Mouse (Mus musculus) MEL (cell line): ENCODE results near the gene Maml3. TPM values are rescaled to one million over a fixed set of nuclear protein-coding genes. Genes with fewer than 3 reads are reported as not detected.

Source experiments
- DNase-seq: peaks from one replicate; pipeline ENCODE4 v3.0.0; 2011; ENCODE audit warnings: low read depth, low spot score
- H3K27ac ChIP-seq: 2 replicates; pipeline ENCODE4 v1.5.1; 2012; ENCODE audit warnings: low read depth, mild to moderate bottlenecking, control low read depth, low read length, moderate library complexity; ENCODE audit not compliant: control insufficient read depth
- H3K27me3 ChIP-seq, 2 experiments: fragments of 150-350 bp in 1 of 2; sonication (generic) in 1 of 2; 2 replicates each; pipeline ENCODE4 v1.6.1; 2012; ENCODE audit warnings: low read length in 2 of 2, mild to moderate bottlenecking in 2 of 2, improper control_type of control experiment in 1 of 2, moderate library complexity in 1 of 2; ENCODE audit not compliant: insufficient read depth in 2 of 2, control insufficient read depth in 1 of 2
- H3K36me3 ChIP-seq, 2 experiments: 2 replicates each; pipeline ENCODE4 v1.6.1; 2012 to 2014; ENCODE audit warnings: low read length in 2 of 2, improper control_type of control experiment in 1 of 2, inconsistent platforms in 1 of 2, mild to moderate bottlenecking in 1 of 2; ENCODE audit not compliant: insufficient read depth in 2 of 2, control insufficient read depth in 1 of 2
- H3K4me1 ChIP-seq, 2 experiments: fragments of 150-350 bp in 1 of 2; sonication (generic) in 1 of 2; 2 replicates each; pipeline ENCODE4 v1.6.1; 2012; ENCODE audit warnings: low read length in 2 of 2, improper control_type of control experiment in 1 of 2, mild to moderate bottlenecking in 1 of 2; ENCODE audit not compliant: insufficient read depth in 2 of 2, control insufficient read depth in 1 of 2
- H3K4me3 ChIP-seq, 2 experiments: fragments of 150-350 bp in 1 of 2; sonication (generic) in 1 of 2; 2 replicates each; pipeline ENCODE4 v1.5.1; 2012; ENCODE audit warnings: low read depth in 2 of 2, low read length in 2 of 2, mild to moderate bottlenecking in 2 of 2, moderate library complexity in 2 of 2, control low read depth in 1 of 2, improper control_type of control experiment in 1 of 2; ENCODE audit not compliant: control insufficient read depth in 1 of 2, insufficient read depth in 1 of 2
- H3K79me2 ChIP-seq: 2 replicates; pipeline ENCODE4 v1.6.1; 2012; ENCODE audit warnings: mild to moderate bottlenecking, low read length, moderate library complexity; ENCODE audit not compliant: control insufficient read depth, poor library complexity, insufficient read depth
- H3K9ac ChIP-seq: 2 replicates; pipeline ENCODE4 v1.6.1; 2012; ENCODE audit warnings: low read depth, mild to moderate bottlenecking, control low read depth, low read length, moderate library complexity; ENCODE audit not compliant: control insufficient read depth, poor library complexity, severe bottlenecking
- H3K9me3 ChIP-seq: fragments of 150-350 bp; sonication (generic); replicated peaks from 2 replicates; pipeline ENCODE4 v1.6.1; 2012; ENCODE audit warnings: mild to moderate bottlenecking, low read length, improper control_type of control experiment, moderate library complexity; ENCODE audit not compliant: insufficient read depth
- BHLHE40 ChIP-seq: IDR thresholded peaks from 2 replicates; pipeline ENCODE4 v1.6.1; 2012; ENCODE audit warnings: low read depth, mild to moderate bottlenecking, inconsistent platforms, low read length, improper control_type of control experiment, borderline replicate concordance
- CHD2 ChIP-seq: IDR thresholded peaks from 2 replicates; pipeline ENCODE4 v1.6.1; 2011; ENCODE audit warnings: low read length, improper control_type of control experiment
- E2F4 ChIP-seq: IDR thresholded peaks from 2 replicates; pipeline ENCODE4 v1.6.1; 2011; ENCODE audit warnings: low read depth, low read length, improper control_type of control experiment, borderline replicate concordance
- ELF1 ChIP-seq: IDR thresholded peaks from 2 replicates; pipeline ENCODE4 v1.6.1; 2014; ENCODE audit warnings: low read depth, mild to moderate bottlenecking, inconsistent platforms, low read length, improper control_type of control experiment, moderate library complexity
- EP300 ChIP-seq, 2 experiments: IDR thresholded peaks; 2 replicates each; pipeline ENCODE4 v1.6.1; 2011; ENCODE audit warnings: improper control_type of control experiment in 2 of 2, low read length in 2 of 2, low read depth in 1 of 2, mild to moderate bottlenecking in 1 of 2
- GABPA ChIP-seq: IDR thresholded peaks from 2 replicates; pipeline ENCODE4 v1.6.1; 2012; ENCODE audit warnings: low read depth, mild to moderate bottlenecking, inconsistent platforms, low read length, improper control_type of control experiment, moderate library complexity
- GATA1 ChIP-seq: IDR thresholded peaks from 2 replicates; pipeline ENCODE4 v1.6.1; 2011; ENCODE audit warnings: low read depth, low read length, improper control_type of control experiment
- HCFC1 ChIP-seq: IDR thresholded peaks from 2 replicates; pipeline ENCODE4 v1.6.1; 2012; ENCODE audit warnings: low read depth, mild to moderate bottlenecking, inconsistent platforms, low read length, improper control_type of control experiment, moderate library complexity
- KAT2A ChIP-seq: conservative IDR thresholded peaks from 2 replicates; pipeline ENCODE4 v1.6.1; 2012; ENCODE audit warnings: low read depth, low read length, improper control_type of control experiment, inconsistent platforms
- MAFK ChIP-seq: IDR thresholded peaks from 2 replicates; pipeline ENCODE4 v1.6.1; 2011; ENCODE audit warnings: low read depth, mild to moderate bottlenecking, low read length, improper control_type of control experiment, borderline replicate concordance
- MAZ ChIP-seq: IDR thresholded peaks from 2 replicates; pipeline ENCODE4 v1.6.1; 2012; ENCODE audit warnings: low read depth, mild to moderate bottlenecking, inconsistent platforms, low read length, improper control_type of control experiment
- MYB ChIP-seq: IDR thresholded peaks from 2 replicates; pipeline ENCODE4 v1.6.1; 2011; ENCODE audit warnings: mild to moderate bottlenecking, low read depth, low read length, improper control_type of control experiment
- NELFE ChIP-seq: IDR thresholded peaks from 2 replicates; pipeline ENCODE4 v1.6.1; 2011; ENCODE audit warnings: low read depth, low read length, improper control_type of control experiment
- POLR2AphosphoS2 ChIP-seq: IDR thresholded peaks from 2 replicates; pipeline ENCODE4 v1.6.1; 2011; ENCODE audit warnings: low read length, improper control_type of control experiment
- POLR2AphosphoS5 ChIP-seq: IDR thresholded peaks from 2 replicates; pipeline ENCODE4 v1.6.1; 2012; ENCODE audit warnings: low read depth, borderline replicate concordance, mild to moderate bottlenecking, inconsistent platforms, low read length, moderate library complexity, mixed read lengths
- RAD21 ChIP-seq: IDR thresholded peaks from 2 replicates; pipeline ENCODE4 v1.6.1; 2011; ENCODE audit warnings: mild to moderate bottlenecking, low read depth, low read length, improper control_type of control experiment
- RCOR1 ChIP-seq: IDR thresholded peaks from 2 replicates; pipeline ENCODE4 v1.6.1; 2012; ENCODE audit warnings: low read depth, mild to moderate bottlenecking, inconsistent platforms, low read length, improper control_type of control experiment
- SIN3A ChIP-seq: IDR thresholded peaks from 2 replicates; pipeline ENCODE4 v1.6.1; 2012; ENCODE audit warnings: low read length, improper control_type of control experiment, inconsistent platforms
- SMC3 ChIP-seq: IDR thresholded peaks from 2 replicates; pipeline ENCODE4 v1.6.1; 2011; ENCODE audit warnings: low read depth, low read length, improper control_type of control experiment
- TAL1 ChIP-seq: IDR thresholded peaks from 2 replicates; pipeline ENCODE4 v1.6.1; 2012; ENCODE audit warnings: mild to moderate bottlenecking, inconsistent platforms, low read length, moderate library complexity, mixed read lengths
- TBP ChIP-seq: IDR thresholded peaks from 2 replicates; pipeline ENCODE4 v1.8.0; 2011; ENCODE audit warnings: low read depth, low read length, improper control_type of control experiment
- UBTF ChIP-seq: IDR thresholded peaks from 2 replicates; pipeline ENCODE4 v1.6.1; 2012; ENCODE audit warnings: low read depth, mild to moderate bottlenecking, inconsistent platforms, low read length, improper control_type of control experiment, moderate library complexity, borderline replicate concordance; ENCODE audit not compliant: insufficient read depth
- USF1 ChIP-seq: IDR thresholded peaks from 2 replicates; pipeline ENCODE4 v1.6.1; 2014; ENCODE audit warnings: low read depth, mild to moderate bottlenecking, inconsistent platforms, low read length, improper control_type of control experiment, moderate library complexity
- USF2 ChIP-seq, 2 experiments: IDR thresholded peaks; 2 replicates each; pipeline ENCODE4 v1.6.1; 2011 to 2012; ENCODE audit warnings: improper control_type of control experiment in 2 of 2, low read length in 2 of 2, borderline replicate concordance in 1 of 2, inconsistent platforms in 1 of 2, low read depth in 1 of 2, mild to moderate bottlenecking in 1 of 2; ENCODE audit not compliant: insufficient read depth in 1 of 2
- ZC3H11A ChIP-seq: IDR thresholded peaks from 2 replicates; pipeline ENCODE4 v1.6.1; 2012; ENCODE audit warnings: low read depth, mild to moderate bottlenecking, inconsistent platforms, low read length, improper control_type of control experiment
- polyA plus RNA-seq, 2 experiments: library from polyadenylated mRNA; stranded (reverse) in 1 of 2; unstranded in 1 of 2; fragments of >175 nt in 1 of 2; fragments of >200 nt in 1 of 2; gene quantifications; 2 replicates each; pipeline versions ENCODE4 v1.2.1 to v1.2.4; 2012; ENCODE audit warnings: low replicate concordance in 2 of 2, low read depth in 1 of 2; ENCODE audit not compliant: insufficient read length in 2 of 2, insufficient read depth in 1 of 2, missing spikeins in 1 of 2
- total RNA-seq: library from RNA; depleted of rRNA; stranded (reverse); fragments of 300-350 nt; gene quantifications from 2 replicates; pipeline ENCODE4 v1.2.3, GENCODE M21; 2012

The Maml3 gene
- total and polyA plus RNA-seq, 3 experiments, result 2.0 to 4.1 TPM; not detected in 1

- no peak for TF ChIP-seq BHLHE40
- TF ChIP-seq KAT2A, result no peak
- TF ChIP-seq ZC3H11A, result no peak
- no peak for TF ChIP-seq SMC3
- no peak for TF ChIP-seq ELF1
- no peak for TF ChIP-seq RAD21
- TF ChIP-seq MAFK, result no peak
- TF ChIP-seq TAL1, result no peak
- TF ChIP-seq GABPA, result no peak
- no peak for TF ChIP-seq CHD2
- no peak for TF ChIP-seq MYB
- TF ChIP-seq SIN3A, result no peak
- TF ChIP-seq POLR2AphosphoS2, result no peak
- peak; percentile 45 to 73 for TF ChIP-seq EP300 (IDR thresholded peaks at IDR 0.05; ENCODE audit: low read depth in 1 of 2, low read length in 2 of 2)
- no peak for TF ChIP-seq POLR2AphosphoS5
- no peak for TF ChIP-seq RCOR1
- no peak for TF ChIP-seq USF1
- TF ChIP-seq UBTF, result no peak
- TF ChIP-seq MAZ, result 0 out of 2 replicates have a peak, but pooled peaks have one; percentile 53
- peak; percentile 67 for TF ChIP-seq GATA1
- no peak for TF ChIP-seq TBP
- TF ChIP-seq HCFC1, result no peak
Observed at GRCm38 (mm10) chr3:51881393-51881792, 223.5 kb downstream of the Maml3 start (continued).

DNA sequence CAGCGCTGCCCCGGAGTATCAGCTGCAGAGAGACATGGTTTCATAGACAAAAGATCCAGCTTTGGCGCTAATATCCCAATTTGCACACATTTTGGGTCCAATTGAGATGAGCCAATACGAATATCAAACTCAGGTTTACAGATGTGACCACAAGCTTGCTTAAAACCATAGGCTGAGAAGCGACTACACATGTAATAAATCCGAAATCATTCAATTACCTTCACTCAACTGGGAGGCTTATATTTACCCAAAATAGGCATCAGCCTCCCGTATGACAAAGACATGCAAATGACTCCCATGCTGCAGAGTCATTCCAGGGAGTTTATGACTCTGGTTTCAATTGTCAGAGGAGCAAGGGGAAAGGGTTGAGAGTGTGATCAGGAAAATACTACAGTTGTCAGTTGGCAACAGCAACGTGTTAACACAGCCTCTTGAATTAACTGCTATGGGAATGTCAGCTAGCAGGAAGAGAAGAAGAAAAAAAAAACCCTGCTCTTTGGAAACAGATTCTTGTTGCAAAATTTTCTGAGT lies 224.3 kb downstream of the Maml3 start:
- TF ChIP-seq SMC3 (no peak), UBTF (no peak), TBP (no peak), MYB (no peak), CHD2 (no peak), E2F4 (no peak), USF2 (IDR thresholded peaks at IDR 0.05; ENCODE audit: borderline replicate concordance in 1 of 2, insufficient read depth in 1 of 2, low read depth in 1 of 2, low read length in 2 of 2) (no peak), NELFE (no peak)
- no peak overlapping the region for H3K9ac ChIP-seq
- H3K4me3 ChIP-seq, result no peak overlapping the region
- H3K4me1 ChIP-seq, result peaks cover 10 to 13% of the 10 kb centered on the region in 2 experiments
- no peaks in the 10 kb centered on the region for H3K79me2 ChIP-seq
- DNase-seq, result no peak
- no peaks in the 10 kb centered on the region for H3K27me3 ChIP-seq
- H3K36me3 ChIP-seq, result peaks cover 0 to 7% of the 10 kb centered on the region in 2 experiments; a peak in 2 of 4 replicates
- no peak overlapping the region for H3K27ac ChIP-seq
- no peaks in the 10 kb centered on the region for H3K9me3 ChIP-seq
